Mouse (Mus musculus): ENCODE data around the gene Ap4e1. TPM values are rescaled to one million over a fixed set of nuclear protein-coding genes. Genes with fewer than 3 reads are reported as not detected.

The Ap4e1 gene
- polyA plus RNA-seq, 1 experiment from 2014 or later, result 7.9 TPM

DNA sequence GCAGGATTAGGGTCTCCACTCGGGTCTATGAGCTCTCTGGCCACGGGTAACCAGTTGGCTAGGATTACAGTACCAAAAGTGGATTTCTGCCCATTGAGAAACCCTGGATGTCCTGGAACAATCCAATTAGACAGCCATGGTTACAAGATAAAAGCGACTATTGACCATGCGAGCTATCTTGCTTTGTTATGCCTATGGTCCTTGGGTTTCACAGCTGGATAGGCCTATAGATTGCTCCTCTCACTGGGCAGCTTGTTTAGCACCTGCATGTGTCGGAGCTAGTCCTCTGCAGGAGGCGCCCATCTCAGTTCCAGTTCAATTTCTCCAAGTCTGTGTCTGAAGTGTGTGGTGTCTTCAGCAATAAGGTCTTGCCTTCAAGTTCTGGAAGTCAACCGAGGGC lies 10.3 kb upstream of the Ap4e1 start:
- 66% methylated on average over 7 of the region's 7 CpGs for WGBS (ENCODE audit: insufficient replicate concordance)
- no peak overlapping the region for H3K4me2 ChIP-seq
- no peaks in the 10 kb centered on the region for H3K4me1 ChIP-seq (ENCODE audit: control insufficient read depth, insufficient read depth, low read length)
- no peaks in the 10 kb centered on the region for H3K9me3 ChIP-seq (replicated peaks; ENCODE audit: control insufficient read depth, low read length)
- no peaks in the 10 kb centered on the region for H3K36me3 ChIP-seq (ENCODE audit: control insufficient read depth, insufficient read depth, low read length)
- H3K4me3 ChIP-seq (ENCODE audit: low read depth, low read length), result no peak overlapping the region
- H3K27me3 ChIP-seq (ENCODE audit: control insufficient read depth, insufficient read depth, low read length), result no peaks in the 10 kb centered on the region
- H3K9ac ChIP-seq (ENCODE audit: low read depth, low read length), result no peak overlapping the region
- H3K27ac ChIP-seq (ENCODE audit: low read depth, low read length), result no peak overlapping the region
- no peak for ATAC-seq (replicated peaks; ENCODE audit: insufficient number of reproducible peaks, low FRiP score, low TSS enrichment)

DNA sequence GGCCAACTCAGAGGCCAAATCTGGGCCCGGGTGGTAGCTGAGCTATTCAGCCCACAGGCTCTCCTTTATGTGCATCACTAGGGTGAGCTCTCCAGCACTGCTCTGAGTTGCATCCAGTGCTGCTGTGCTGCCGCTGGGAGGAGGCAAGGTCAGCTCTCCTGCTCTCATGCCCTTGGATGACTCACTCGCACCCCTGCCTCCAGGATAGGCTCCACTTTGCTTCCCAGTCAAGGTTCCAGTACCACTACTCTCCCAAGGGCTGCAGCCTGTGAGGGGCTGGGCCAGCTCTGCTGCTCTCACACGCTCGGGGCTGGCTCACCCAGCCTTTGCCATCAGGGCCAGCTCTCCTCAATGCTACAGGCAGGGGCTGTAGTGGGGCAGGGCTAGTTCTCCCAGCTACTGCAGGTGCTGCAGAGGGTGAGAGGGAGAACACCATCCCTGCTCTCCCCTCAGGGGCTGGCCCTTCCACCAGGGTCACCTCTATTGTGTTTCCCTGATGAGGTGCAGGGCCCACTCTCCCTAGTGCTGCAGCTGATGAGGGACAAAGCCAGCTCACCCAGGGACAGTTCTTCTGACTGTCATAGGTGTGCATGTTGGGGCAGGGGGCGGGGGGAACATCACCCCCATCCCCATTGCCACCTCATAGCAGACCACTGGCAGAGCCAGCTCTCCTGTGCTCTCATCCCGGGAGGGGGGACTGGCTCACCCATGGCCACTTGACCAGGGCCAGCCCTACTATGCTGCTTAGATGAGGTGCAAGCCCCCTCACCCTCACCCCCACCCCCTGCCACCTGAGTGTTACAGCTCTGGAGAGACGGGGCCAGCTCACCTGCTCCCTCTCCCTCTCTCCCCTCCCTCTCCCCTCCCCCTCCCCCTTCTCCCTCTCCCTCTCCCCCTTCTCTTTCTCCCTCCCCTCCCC lies 7.9 kb upstream of the Ap4e1 start:
- ATAC-seq (replicated peaks; ENCODE audit: insufficient number of reproducible peaks, low FRiP score, low TSS enrichment), result no peak
- Histone ChIP-seq H3K4me3 (ENCODE audit: low read depth, low read length) (no peak overlapping the region), H3K9ac (ENCODE audit: low read depth, low read length) (no peak overlapping the region), H3K4me2 (no peak overlapping the region), H3K27ac (ENCODE audit: low read depth, low read length) (no peak overlapping the region), H3K27me3 (ENCODE audit: control insufficient read depth, insufficient read depth, low read length) (no peaks in the 10 kb centered on the region), H3K36me3 (ENCODE audit: control insufficient read depth, insufficient read depth, low read length) (no peaks in the 10 kb centered on the region), H3K9me3 (replicated peaks; ENCODE audit: control insufficient read depth, low read length) (no peaks in the 10 kb centered on the region), H3K4me1 (ENCODE audit: control insufficient read depth, insufficient read depth, low read length) (no peaks in the 10 kb centered on the region)
- WGBS (ENCODE audit: insufficient replicate concordance), result 59% methylated on average over 8 of the region's 8 CpGs

DNA sequence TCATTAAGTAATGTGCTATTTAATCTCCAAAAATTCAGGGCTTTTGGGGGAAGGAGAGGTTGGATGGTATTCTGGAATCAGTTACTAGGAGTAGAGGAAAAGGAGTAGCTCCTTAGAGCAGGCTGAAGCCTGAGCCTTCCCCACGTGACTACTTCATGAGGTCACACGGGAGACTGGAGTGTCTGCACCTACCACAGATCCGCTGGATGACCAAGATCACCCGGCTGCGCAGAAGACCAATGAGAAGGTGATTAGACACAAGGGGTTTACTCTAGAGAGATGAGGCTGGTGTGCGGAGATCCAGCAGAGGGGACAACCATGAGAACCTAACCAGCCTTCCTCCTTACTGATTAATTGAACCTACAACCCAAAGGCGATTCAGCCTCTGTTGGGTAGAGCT lies 4.5 kb upstream of the Ap4e1 start:
- Histone ChIP-seq H3K27me3 (ENCODE audit: control insufficient read depth, insufficient read depth, low read length) (no peaks in the 10 kb centered on the region), H3K9me3 (replicated peaks; ENCODE audit: control insufficient read depth, low read length) (no peaks in the 10 kb centered on the region), H3K4me3 (ENCODE audit: low read depth, low read length) (no peak overlapping the region), H3K36me3 (ENCODE audit: control insufficient read depth, insufficient read depth, low read length) (no peaks in the 10 kb centered on the region), H3K4me2 (no peak overlapping the region), H3K4me1 (ENCODE audit: control insufficient read depth, insufficient read depth, low read length) (no peaks in the 10 kb centered on the region), H3K27ac (ENCODE audit: low read depth, low read length) (no peak overlapping the region), H3K9ac (ENCODE audit: low read depth, low read length) (no peak overlapping the region)
- no peak for ATAC-seq (replicated peaks; ENCODE audit: insufficient number of reproducible peaks, low FRiP score, low TSS enrichment)
- 81% methylated on average over 7 of the region's 7 CpGs for WGBS (ENCODE audit: insufficient replicate concordance)

DNA sequence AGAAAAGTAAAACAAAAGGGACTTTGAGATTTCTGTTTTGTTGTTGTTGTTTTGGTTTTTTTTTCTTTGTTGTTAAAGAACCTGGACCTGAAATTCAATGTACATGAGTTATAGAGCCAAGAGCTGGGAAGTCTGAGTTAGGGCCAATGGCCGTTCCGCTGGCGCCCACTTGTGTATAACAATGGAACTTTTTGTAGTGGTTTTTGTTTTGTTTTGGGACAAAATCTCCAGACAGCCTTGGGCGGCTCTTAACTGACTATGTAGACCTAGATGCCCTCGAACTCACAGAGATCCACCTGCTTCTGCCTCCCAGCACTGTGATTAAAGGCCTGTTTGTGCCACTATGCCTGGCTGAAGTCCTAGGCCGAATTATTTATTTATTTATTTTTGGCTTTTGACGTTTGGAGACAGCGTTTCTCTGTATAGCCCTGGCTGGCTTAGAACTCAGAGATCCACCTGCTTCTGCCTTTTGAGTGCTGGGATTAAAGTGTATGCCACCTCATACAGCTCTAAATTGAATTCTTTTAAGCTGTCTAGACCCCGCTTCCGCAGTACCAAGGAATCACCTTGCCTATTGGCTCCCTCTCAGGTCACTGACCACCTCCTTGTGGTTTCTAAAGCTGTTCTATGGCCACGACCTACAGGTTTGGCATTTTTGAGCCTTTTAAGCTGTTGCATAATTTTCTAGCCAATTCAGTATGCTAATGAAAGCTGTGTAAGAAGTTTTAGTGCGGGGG lies 1.7 kb upstream of the Ap4e1 start:
- 41% methylated on average over 12 of the region's 12 CpGs for WGBS (ENCODE audit: insufficient replicate concordance)
- Histone ChIP-seq H3K36me3 (ENCODE audit: control insufficient read depth, insufficient read depth, low read length) (peaks cover 5% of the 10 kb centered on the region; the same call in 1 of the 2 replicates), H3K4me3 (ENCODE audit: low read depth, low read length) (peak overlapping the region; percentile 18; the same call in 1 of the 2 replicates), H3K4me1 (ENCODE audit: control insufficient read depth, insufficient read depth, low read length) (peaks cover 10% of the 10 kb centered on the region), H3K27me3 (ENCODE audit: control insufficient read depth, insufficient read depth, low read length) (no peaks in the 10 kb centered on the region), H3K4me2 (peak overlapping the region; percentile 42), H3K9ac (ENCODE audit: low read depth, low read length) (0 out of 2 replicates have a peak overlapping the region, but pooled peaks have one; percentile 2), H3K27ac (ENCODE audit: low read depth, low read length) (no peak overlapping the region), H3K9me3 (replicated peaks; ENCODE audit: control insufficient read depth, low read length) (no peaks in the 10 kb centered on the region)
- ATAC-seq (replicated peaks; ENCODE audit: insufficient number of reproducible peaks, low FRiP score, low TSS enrichment), result no peak

DNA sequence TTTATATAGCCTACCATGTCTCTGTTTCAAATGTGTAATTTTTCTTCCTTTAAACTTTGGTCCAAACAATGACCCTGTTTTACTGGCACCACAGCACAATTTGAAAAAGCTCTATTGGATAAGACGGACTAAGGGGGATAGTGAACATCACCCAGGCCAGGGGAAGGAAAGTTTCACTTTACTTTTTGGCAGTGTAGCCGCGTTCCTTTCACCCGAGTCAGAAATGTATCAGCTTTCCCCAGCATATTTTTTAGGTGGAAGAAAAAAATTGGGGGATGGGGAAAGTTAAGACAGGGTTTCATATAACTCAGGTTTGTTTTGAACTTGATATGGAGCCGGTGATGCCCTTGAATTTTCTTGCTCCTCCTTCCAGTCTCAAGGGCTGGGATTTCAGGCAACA lies 1.0 kb upstream of the Ap4e1 start:
- Histone ChIP-seq H3K4me3 (ENCODE audit: low read depth, low read length) (no peak overlapping the region), H3K4me1 (ENCODE audit: control insufficient read depth, insufficient read depth, low read length) (peaks cover 10% of the 10 kb centered on the region), H3K4me2 (no peak overlapping the region), H3K9ac (ENCODE audit: low read depth, low read length) (no peak overlapping the region), H3K36me3 (ENCODE audit: control insufficient read depth, insufficient read depth, low read length) (peaks cover 8% of the 10 kb centered on the region), H3K27ac (ENCODE audit: low read depth, low read length) (no peak overlapping the region), H3K9me3 (replicated peaks; ENCODE audit: control insufficient read depth, low read length) (no peaks in the 10 kb centered on the region), H3K27me3 (ENCODE audit: control insufficient read depth, insufficient read depth, low read length) (no peaks in the 10 kb centered on the region)
- WGBS (ENCODE audit: insufficient replicate concordance), result 72% methylated on average over 5 of the region's 5 CpGs
- no peak for ATAC-seq (replicated peaks; ENCODE audit: insufficient number of reproducible peaks, low FRiP score, low TSS enrichment)

DNA sequence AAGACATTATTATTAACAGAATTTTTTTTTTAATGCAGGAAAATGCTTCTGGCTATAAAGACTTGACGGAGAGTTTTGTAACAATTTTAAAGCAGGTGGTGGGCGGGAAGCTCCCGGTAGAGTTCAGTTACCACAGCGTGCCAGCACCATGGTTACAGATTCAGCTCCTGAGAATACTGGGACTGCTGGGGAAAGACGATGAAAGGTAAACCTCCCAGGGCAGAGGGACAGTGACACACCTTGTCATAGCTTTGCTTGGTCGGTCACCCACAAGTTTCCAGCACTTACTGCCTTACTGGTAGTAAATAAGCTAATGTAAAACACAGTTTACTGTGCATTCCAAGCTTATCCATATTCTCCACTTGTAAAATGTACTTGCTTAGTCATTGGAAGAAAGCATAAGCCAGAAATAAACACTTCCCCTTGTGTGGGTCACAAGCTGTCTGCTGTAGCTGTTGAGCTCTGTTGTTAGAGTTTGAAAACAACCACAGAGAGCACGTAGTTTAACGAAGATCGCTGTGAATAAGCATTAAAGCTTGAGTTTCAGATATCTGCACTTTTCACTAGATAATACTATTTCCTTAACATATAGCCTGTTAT lies 26.6 kb downstream of the Ap4e1 start:
- no peaks in the 10 kb centered on the region for H3K9me3 ChIP-seq (replicated peaks; ENCODE audit: control insufficient read depth, low read length)
- H3K9ac ChIP-seq (ENCODE audit: low read depth, low read length), result no peak overlapping the region
- no peak overlapping the region for H3K4me3 ChIP-seq (ENCODE audit: low read depth, low read length)
- H3K4me1 ChIP-seq (ENCODE audit: control insufficient read depth, insufficient read depth, low read length), result no peaks in the 10 kb centered on the region
- no peaks in the 10 kb centered on the region for H3K27me3 ChIP-seq (ENCODE audit: control insufficient read depth, insufficient read depth, low read length)
- no peak overlapping the region for H3K27ac ChIP-seq (ENCODE audit: low read depth, low read length)
- no peak overlapping the region for H3K4me2 ChIP-seq
- 92% methylated on average over 9 of the region's 9 CpGs for WGBS (ENCODE audit: insufficient replicate concordance)
- peaks cover 11% of the 10 kb centered on the region; the same call in 1 of the 2 replicates for H3K36me3 ChIP-seq (ENCODE audit: control insufficient read depth, insufficient read depth, low read length)
- ATAC-seq (replicated peaks; ENCODE audit: insufficient number of reproducible peaks, low FRiP score, low TSS enrichment), result no peak

DNA sequence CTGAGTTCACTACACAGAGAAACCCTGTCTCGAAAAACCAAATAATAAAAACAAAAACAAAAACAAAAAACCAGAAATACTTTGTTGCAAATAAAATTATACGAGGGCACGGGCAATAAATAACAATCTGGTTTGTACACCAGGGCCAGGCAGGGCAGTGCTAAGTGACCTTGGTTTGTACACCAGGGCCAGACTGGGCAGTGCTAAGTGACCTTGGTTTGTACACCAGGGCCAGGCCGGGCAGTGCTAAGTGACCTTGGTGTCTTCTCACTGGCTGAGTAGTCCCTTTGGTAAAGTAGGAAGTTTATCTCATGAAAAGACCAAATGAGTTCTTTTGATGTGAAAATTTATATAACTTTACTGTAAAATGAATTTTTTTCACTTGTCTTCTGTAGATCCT lies 28.8 kb downstream of the Ap4e1 start:
- WGBS (ENCODE audit: insufficient replicate concordance), result 90% methylated on average over 4 of the region's 4 CpGs
- no peak overlapping the region for H3K9ac ChIP-seq (ENCODE audit: low read depth, low read length)
- no peak for ATAC-seq (replicated peaks; ENCODE audit: insufficient number of reproducible peaks, low FRiP score, low TSS enrichment)
- no peak overlapping the region for H3K4me3 ChIP-seq (ENCODE audit: low read depth, low read length)
- H3K27ac ChIP-seq (ENCODE audit: low read depth, low read length), result no peak overlapping the region
- H3K9me3 ChIP-seq (replicated peaks; ENCODE audit: control insufficient read depth, low read length), result no peaks in the 10 kb centered on the region
- H3K27me3 ChIP-seq (ENCODE audit: control insufficient read depth, insufficient read depth, low read length), result no peaks in the 10 kb centered on the region
- H3K4me1 ChIP-seq (ENCODE audit: control insufficient read depth, insufficient read depth, low read length), result no peaks in the 10 kb centered on the region
- no peak overlapping the region for H3K4me2 ChIP-seq
- peaks cover 8% of the 10 kb centered on the region; the same call in 1 of the 2 replicates for H3K36me3 ChIP-seq (ENCODE audit: control insufficient read depth, insufficient read depth, low read length)

DNA sequence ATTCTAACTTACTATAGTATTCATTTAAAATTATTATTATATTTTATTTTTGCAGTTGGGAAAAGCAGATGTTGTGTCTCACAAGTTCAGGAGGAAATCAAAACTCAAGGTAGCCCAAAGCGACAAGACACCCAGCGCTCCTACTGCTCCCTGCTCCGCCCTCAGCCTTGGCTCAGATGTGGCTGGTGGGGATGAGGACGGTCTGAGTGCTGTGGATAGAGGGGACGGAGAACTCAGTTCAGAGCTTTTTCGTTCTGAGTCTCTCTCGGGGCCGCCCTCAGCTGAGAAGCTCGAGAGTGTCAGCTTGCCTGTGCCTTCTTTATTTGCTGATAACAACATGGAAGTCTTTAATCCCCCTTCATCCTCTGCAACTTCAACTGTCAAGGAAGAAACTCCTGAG lies 53.0 kb downstream of the Ap4e1 start:
- no peaks in the 10 kb centered on the region for H3K9me3 ChIP-seq (replicated peaks; ENCODE audit: control insufficient read depth, low read length)
- no peak for ATAC-seq (replicated peaks; ENCODE audit: insufficient number of reproducible peaks, low FRiP score, low TSS enrichment)

More for the DNA sequence above, 53.0 kb downstream of the Ap4e1 start:
- no peaks in the 10 kb centered on the region for H3K27me3 ChIP-seq (ENCODE audit: control insufficient read depth, insufficient read depth, low read length)
- no peaks in the 10 kb centered on the region for H3K4me1 ChIP-seq (ENCODE audit: control insufficient read depth, insufficient read depth, low read length)
- 91% methylated on average over 9 of the region's 9 CpGs for WGBS (ENCODE audit: insufficient replicate concordance)
- no peak overlapping the region for H3K27ac ChIP-seq (ENCODE audit: low read depth, low read length)
- peaks cover 6% of the 10 kb centered on the region for H3K36me3 ChIP-seq (ENCODE audit: control insufficient read depth, insufficient read depth, low read length)
- H3K9ac ChIP-seq (ENCODE audit: low read depth, low read length), result no peak overlapping the region
- no peak overlapping the region for H3K4me2 ChIP-seq
- no peak overlapping the region for H3K4me3 ChIP-seq (ENCODE audit: low read depth, low read length)
